Mouse (Mus musculus): ENCODE measurements at regions not wholly inside any gene's neighbourhood (a gene's known extent, or its start where the extent isn't known, plus 50 kb on each side); places are given as distances from the start of the nearest gene placed in this dataset.

GRCm38 (mm10) chr3:143713183-143713582, 491.8 kb downstream of the Lmo4 start:
- DNase-seq (ENCODE audit: low read depth, low spot score) = no peak

DNA sequence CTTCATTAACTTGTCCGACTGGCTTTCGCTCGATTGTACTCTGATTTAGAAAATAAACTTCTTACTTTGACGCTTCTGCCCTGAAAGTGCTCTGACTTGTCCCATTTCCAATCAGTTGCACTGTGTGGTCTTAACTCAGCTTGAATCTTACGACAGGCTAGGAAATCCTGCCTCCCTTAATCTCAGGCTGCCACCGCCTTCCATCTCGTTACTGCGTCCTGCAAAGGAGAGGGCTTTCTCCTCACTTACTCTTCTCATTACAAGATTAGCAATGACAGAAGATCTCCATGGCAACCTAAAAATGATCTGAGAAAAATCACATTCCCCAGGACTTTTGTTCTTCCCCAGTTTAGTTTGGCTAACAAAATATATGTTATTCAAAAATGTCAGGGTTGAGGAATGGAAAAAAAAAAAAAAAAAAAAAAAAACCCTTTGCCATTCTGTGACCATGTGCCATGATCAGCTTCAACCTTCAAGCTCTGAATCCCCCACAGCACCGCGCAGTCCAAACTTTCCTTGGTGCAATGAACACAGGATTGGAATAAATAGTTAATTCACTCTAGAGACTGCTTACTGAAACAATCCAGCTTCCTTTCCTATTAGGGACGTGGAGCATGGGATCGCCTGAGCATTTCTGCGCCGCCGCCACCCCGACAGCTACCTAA, 494.1 kb downstream of the Lmo4 start:
- DNase-seq (ENCODE audit: low read depth, low spot score) = no peak

- DNase-seq (ENCODE audit: low read depth, low spot score) = no peak
These were observed 498.3 kb downstream of the Lmo4 start for GRCm38 (mm10) chr3:143706679-143707078.

DNA sequence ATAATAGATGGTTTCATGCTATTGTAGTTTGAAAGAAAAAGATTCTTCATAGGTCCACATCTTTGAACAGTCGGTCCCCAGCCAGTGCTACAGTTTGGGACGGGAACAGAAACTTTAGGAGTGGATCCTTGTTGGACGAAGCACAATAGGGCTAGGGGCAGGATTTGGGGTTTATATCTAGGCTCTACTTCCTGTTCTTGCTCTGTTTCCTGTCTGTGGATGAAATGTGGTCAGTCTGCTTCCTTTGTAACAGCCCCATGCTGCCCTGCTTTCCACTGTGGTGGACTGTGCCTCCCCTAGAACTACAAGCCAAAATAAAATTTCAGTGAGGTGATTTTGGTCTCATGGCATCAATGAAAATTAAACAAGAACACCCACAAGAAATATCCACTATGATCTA, 510.2 kb downstream of the Lmo4 start:
- DNase-seq (ENCODE audit: low read depth, low spot score) = no peak

GRCm38 (mm10) chr3:143685742-143686141, 519.3 kb downstream of the Lmo4 start:
- DNase-seq (ENCODE audit: low read depth, low spot score) = no peak

DNA sequence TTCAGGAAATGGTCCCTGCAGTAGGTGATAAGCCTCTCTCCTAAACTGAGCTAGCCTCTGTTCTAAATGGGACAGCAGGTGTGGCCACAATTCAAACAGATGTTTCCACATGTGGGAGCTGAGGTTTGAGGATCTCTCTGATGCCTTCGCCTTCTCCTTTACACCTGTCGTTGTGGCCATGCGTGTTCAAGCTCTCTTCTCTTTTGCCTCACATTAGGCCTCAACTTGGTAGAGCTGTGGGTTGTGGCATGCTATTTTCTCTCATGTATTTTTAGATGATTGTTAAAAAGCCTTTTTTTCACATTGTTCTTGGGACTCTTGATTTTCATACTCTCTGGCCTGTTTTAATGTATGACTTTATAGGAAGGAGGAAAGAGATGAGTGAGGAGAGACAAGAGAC, 526.8 kb downstream of the Lmo4 start:
- DNase-seq (ENCODE audit: low read depth, low spot score) = no peak

DNA sequence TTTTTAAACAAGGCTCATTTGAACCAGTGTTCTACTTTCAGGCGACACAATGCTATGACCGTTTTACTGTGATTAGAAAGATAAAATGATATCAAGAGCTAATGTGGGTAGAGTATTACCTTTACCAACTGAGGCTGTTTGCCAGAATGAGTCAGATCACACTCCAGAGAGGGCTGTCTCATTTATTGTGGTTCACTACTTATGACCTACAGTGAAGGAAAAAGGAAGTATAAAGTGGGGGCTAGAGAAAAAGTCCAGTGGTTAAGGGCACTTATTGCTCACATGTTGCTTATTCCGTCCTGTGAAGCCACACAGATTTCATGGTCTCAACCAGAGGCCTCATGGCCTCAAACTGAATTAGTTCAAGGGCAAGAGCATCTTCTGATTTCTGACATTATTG, 530.2 kb downstream of the Lmo4 start:
- no peak for DNase-seq (ENCODE audit: low read depth, low spot score)

- DNase-seq (ENCODE audit: low read depth, low spot score) = no peak
These were observed 530.6 kb downstream of the Lmo4 start for GRCm38 (mm10) chr3:143674446-143674845.

GRCm38 (mm10) chr3:143662041-143662685, 542.9 kb downstream of the Lmo4 start:
- DNase-seq (ENCODE audit: low read depth, low spot score) = no peak

GRCm38 (mm10) chr3:143659421-143659978, 545.5 kb downstream of the Lmo4 start:
- DNase-seq (ENCODE audit: low read depth, low spot score) = no peak

DNA sequence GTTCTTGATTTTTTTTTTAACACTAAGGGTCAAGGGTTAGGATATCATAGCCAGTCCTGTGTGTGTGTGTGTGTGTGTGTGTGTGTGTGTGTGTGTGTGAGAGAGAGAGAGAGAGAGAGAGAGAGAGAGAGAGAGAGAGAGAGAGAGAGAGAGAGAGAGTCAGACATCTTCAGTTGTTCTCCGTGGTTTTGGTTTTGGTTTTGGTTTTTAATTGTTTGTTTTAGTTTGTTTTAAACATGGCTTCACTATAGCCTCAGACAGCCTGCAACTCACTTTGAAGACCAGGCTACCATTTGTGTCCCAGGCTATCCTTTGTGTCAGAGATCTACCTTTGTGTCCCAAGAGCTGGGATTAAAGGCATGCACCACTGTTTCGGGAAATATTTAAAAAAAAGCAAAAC, 557.8 kb downstream of the Lmo4 start:
- no peak for DNase-seq (ENCODE audit: low read depth, low spot score)

- DNase-seq (ENCODE audit: low read depth, low spot score) = no peak
These were observed 558.2 kb downstream of the Lmo4 start for GRCm38 (mm10) chr3:143646836-143647235.

DNA sequence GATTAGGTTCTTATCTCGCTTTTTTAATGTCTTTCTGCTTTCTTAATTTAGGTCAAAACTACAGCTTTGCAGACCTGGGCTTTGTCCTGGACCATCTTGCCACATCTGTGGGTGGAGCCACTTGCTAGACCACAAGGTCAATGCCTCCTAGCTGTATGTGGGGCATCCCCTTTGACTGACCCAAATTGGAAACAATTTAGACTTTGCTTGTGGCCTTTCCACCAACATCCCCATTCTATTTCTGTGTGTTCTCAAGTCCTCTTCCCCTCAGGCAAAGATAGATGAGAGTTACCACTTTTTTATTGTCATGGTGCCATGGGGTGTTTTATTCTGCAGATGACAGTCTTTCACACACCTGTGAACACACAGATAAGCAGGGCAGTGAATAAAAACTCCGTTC, 572.0 kb downstream of the Lmo4 start:
- no peak for DNase-seq (ENCODE audit: low read depth, low spot score)

GRCm38 (mm10) chr3:143631183-143631582, 573.8 kb downstream of the Lmo4 start:
- DNase-seq (ENCODE audit: low read depth, low spot score) = no peak

DNA sequence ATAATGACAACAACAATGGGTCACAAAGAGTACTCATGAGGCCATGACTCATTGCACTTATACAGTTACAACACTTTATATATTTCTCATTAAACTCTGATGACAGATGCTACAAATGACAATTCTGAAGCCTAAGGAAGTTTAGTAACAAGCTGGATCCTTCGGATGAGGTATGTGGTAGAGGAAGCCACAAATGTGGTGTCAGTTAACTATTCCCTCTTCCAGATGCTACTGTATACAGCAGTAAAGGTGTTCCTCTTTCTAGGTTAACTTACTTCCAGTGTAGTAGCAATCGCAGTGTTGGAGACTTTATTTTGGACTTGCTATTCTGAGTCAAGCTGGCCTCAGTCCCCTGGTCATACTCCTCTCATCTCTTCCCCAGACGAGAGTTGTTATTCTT, 580.1 kb downstream of the Lmo4 start:
- no peak for DNase-seq (ENCODE audit: low read depth, low spot score)

DNA sequence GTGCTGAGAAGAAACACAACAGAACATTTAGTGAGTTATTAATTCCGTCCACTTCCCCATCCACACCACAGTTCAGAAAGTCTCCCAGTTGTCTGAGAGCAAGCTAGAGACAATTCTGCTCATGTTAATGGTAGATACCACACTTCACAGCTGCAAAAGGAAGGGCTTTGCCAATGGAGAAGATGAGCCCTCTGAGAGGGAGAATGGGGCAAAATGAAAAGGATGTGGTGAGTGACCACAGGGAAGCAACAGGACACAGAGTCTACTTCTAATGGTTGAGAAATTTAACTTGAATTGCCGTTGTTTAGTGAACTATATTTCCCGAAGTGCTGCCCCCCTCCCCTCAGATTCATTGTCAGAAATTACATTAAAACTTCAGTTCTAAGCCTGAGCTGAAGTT, 582.7 kb downstream of the Lmo4 start:
- DNase-seq (ENCODE audit: low read depth, low spot score) = no peak

DNA sequence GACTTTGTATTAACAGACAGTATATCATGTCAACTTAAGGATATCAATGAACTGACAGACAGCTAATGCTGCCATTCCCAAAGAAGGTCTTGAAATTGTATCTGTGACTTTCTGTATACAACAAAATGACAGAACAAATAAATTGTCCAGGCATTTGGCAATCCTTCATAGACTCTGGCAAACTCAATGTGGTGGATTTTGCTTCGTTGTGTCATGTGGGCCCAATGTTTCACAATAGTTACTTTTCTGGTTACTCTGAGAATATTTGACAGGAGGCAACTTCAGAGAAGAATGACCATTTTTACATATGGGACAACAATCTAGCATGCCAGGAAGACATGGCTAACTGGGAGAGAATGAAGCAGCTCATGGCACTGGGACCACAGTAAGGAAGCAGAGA, 585.9 kb downstream of the Lmo4 start:
- DNase-seq (ENCODE audit: low read depth, low spot score) = no peak

DNA sequence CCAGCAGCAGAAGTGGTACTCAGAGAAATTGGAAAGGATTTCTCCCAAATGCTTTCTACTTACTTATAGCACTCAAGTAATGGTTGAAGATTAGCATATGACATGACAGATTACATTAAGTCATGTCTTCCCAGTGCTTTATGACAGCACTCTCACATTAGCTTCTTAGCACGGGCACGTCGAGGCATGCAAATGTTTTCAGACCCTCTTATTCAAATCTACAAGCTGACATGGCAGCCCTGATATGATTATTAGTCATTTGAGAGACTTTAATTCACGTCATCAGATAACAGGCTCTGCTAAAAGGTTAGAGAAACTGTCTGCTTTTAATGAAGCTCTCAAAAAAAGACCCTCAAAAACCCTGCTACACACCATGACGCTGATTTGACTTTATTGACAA, 590.1 kb downstream of the Lmo4 start:
- no peak for DNase-seq (ENCODE audit: low read depth, low spot score)

DNA sequence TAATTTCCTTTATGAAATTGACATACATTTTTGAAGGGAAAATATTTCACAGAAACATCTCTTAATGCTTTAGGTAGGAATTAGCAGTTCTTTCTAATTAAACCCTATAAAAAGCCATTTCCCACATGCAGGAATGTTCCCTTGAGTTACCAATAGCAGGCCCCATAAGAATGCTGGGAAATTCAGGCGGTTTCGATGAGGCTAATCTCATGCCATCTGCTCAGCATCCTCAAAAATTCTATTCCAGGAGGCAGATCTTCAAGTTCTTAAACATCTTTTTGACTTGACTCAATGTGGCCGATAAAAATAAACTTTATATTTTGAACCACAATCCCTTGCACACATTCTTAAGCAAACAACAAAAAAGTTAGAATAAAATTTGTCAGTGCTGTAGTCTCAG, 591.0 kb downstream of the Lmo4 start:
- no peak for DNase-seq (ENCODE audit: low read depth, low spot score)

DNA sequence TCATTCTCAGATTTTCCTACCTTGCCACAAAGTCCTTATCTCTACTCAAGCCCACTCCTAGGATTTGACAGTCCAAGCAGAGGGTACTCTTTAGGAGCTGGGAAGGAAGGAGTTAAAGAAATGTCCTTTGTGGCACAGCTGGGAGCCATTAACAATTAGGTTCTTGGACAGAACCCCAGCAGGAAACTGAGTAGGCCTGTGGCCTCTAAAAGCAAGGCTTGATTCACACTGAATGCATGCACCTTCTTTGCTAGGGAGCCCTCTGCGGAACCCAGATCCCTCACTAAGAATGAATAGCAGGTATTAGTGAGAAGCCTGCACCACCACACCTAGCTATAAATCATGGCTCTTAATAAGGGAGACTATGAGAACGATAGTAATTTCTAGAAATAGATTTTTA, 595.3 kb downstream of the Lmo4 start:
- DNase-seq (ENCODE audit: low read depth, low spot score) = no peak

- DNase-seq (ENCODE audit: low read depth, low spot score) = peak; percentile 3
These were observed 605.9 kb downstream of the Lmo4 start for GRCm38 (mm10) chr3:143599120-143599519.

DNA sequence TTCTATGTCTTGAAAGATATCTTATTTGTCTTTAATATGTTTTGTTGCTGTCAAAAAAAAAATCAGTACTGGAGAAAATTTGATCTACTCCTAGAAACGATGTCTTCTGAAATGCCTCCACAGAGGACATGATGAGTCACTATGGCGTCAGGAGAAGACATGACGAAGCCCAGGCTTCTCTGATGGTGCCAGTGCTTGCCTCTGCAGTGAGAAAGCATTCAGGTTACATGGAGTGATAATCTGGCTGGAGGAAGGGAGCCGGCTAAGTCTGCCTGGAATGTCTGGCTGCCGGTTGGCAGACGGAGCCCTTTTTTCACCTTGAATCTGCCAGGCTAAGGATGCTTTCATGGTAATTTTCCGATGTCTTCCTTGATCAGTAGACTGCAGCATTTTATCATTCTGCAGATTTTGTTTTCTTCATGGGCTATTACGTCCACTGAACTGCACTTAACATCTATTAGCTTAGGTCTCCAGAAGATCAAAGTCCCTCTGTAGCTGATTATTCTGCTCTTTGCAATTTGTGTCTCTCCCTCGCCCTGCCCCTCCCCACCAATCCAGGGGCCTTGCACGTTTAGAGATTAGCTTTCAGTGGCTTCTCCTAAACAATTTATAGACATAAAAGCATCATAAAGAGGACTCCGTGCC, 607.9 kb downstream of the Lmo4 start:
- DNase-seq (ENCODE audit: low read depth, low spot score) = no peak

Measured in ZHBTc4 (cell line).